Mouse (Mus musculus) adrenal gland, adult 18-20 months (tissue): ENCODE data around the gene F8a. TPM values are rescaled to one million over a fixed set of nuclear protein-coding genes. Genes with fewer than 3 reads are reported as not detected.
"Not testable (repeated sequence)": the region's sequence is repeated elsewhere in the genome, so short reads cannot be mapped to it uniquely, and the experiment has no call there.

Source experiments
- DNase-seq, 2 experiments: peaks; one replicate each; pipeline ENCODE4 v3.0.0; 2021 to 2022; ENCODE audit warnings: low spot score in 2 of 2
- long read RNA-seq, 2 experiments: library from polyadenylated mRNA; stranded (forward); transcript quantifications; one replicate each; pipeline ENCODE4 v2.0.0; 2021
- total RNA-seq, 2 experiments: library from RNA; stranded (reverse); gene quantifications; 1 replicate in 1 of 2; 2 replicates in 1 of 2; pipeline ENCODE4 v1.2.3; 2021

The F8a gene
- total RNA-seq = 1 to 10 TPM; 6.7 to 9.8 TPM
- long read RNA-seq, experiment 1, transcript F8a-201 (1 exons, 2,505 nt) = major isoform, 22 of 22 reads
- long read RNA-seq, experiment 1, partial matches to known transcripts = 0 of 22 reads
- long read RNA-seq, experiment 1, other reads (novel, unspliced or antisense) = 0 of 22 reads
- long read RNA-seq, experiment 2, transcript F8a-201 (1 exons, 2,505 nt) = major isoform, 50 of 50 reads
- long read RNA-seq, experiment 2, partial matches to known transcripts = 0 of 50 reads
- long read RNA-seq, experiment 2, other reads (novel, unspliced or antisense) = 0 of 50 reads

DNA sequence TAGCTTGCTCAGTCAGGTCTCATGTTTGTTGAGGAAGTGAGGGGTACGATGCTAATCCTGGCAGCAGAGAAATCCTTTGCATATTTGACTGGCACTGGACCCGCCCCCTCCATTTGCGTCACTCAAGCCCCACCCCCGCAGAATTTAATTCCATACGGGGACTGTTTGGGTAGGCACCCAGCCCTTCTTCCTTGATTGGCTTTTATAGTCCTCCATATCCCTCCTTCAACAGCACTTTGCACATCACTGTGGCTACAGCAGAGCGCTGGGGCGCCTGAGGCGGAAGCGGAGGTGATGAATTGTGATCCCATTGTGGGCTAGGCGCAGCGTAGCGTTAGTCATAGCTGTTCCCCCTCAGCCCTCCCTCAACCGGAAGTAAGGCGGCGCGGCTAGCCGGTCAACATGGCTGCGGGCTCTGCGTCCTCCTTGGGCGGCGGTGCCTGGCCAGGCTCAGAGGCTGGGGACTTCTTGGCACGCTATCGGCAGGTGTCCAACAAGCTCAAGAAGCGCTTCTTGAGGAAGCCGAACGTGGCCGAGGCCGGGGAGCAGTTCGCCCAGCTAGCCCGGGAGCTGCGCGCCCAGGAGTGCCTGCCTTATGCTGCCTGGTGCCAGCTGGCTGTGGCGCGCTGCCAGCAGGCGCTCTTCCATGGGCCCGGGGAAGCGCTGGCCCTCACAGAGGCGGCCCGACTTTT is at the start of gene F8a:
F8a (plus strand) TSS at position 378 of the 692 bp plus-strand sequence.
- peak; percentile 69 to 73 for DNase-seq

DNA sequence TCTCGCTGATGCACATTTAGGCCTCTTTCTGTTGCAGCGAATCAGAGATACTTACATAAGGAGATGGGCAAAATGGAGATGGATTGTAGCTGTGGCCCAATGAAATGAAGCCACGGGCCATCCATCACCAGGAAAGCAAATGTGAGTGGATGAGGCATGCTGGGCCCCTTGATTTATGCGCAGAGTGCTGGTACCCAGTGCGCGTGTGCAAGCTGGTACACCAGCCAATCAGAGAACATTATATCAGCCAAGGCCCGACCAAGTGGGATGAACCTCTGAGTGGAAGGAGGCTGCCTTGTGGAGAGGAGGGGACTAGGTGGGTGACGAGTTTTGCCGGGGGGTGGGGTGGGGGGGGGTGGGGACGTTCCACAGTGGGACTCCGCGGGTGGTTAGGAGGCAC is 36.2 kb upstream of the F8a start, which contains the start of gene Xlr3b:
Xlr3b (plus strand) TSS at position 274 of the 400 bp plus-strand sequence.
- not testable (repeated sequence) for DNase-seq

DNA sequence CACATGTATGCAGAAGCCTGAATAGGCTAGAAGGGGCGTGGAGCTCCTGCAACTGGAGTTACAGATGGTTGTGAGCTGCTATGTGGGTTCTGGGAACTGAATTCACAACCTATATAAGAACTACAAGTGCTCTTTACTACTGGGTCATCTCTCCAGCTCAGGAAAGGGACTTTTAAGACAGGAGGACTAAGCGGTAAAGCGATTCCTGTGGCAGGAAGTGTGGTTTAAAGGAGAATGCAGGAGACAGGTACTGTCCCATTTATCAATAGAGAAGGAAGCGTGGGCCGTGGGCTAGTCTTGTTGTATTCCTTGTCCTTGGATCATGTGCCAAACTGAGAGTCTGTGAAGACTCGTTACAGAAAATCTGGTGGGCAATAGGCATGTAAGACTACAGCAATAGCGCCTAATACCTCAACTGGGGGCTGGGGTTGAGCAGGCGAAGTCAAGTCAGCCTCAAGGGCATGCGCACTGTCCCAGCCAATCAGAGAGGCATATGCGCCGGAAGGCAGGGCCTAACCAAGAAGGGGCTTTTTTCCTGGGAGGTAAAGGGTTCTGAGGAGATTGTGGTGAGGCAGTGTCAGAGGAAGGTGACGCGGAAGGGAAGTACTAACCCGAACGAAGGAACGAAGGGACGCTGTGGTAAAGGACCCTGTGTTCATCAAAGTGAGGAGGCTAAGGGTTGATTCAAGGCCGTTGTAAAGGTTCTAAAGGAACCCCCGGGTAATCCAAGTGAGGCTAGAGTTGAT is 14.1 kb upstream of the F8a start, which contains the start of gene Xlr4b:
Xlr4b (plus strand) TSS at position 515 of the 746 bp plus-strand sequence.
- not testable (repeated sequence) for DNase-seq

DNA sequence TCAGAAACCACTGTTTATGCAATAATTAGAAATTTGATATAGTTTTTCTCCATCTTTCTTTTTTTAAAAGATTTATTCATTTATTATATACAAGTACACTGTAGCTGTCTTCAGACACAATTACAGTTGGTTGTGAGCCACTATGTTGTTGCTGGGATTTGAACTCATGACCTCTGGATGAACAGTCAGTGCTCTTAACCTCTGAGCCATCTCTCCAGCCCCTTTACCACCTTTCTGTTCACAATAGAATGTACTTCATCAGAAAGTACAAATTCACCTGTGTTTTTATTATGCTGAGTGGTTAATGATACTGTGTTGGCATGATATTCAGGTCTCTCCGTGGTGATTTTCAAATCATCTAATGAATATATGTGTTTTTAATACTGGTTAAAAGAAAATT is 2.7 kb upstream of the F8a start:
- no peak for DNase-seq

DNA sequence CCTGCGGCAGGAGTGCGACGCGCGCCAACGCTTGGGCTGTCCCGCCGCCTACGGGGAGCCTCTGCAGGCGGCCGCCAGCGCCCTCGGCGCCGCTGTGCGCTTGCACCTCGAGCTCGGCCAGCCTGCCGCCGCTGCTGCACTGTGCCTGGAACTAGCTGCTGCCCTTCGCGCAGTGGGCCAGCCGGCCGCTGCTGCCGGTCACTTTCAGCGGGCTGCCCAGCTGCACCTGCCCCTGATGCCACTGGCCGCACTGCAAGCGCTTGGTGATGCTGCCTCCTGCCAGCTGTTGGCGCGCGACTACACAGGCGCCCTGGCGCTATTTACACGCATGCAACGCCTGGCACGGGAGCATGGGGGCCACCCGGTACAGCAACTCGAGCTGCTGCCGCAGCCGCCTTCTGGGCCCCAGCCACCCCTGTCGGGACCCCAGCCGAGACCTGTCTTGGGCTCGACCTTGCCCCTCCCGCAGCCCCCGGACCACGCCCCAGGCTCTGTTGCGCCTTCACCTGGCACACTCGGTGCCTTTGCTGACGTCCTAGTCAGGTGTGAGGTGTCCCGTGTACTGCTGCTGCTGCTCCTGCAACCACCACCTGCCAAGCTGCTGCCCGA is 619 bp downstream of the F8a start:
- DNase-seq = no peak

DNA sequence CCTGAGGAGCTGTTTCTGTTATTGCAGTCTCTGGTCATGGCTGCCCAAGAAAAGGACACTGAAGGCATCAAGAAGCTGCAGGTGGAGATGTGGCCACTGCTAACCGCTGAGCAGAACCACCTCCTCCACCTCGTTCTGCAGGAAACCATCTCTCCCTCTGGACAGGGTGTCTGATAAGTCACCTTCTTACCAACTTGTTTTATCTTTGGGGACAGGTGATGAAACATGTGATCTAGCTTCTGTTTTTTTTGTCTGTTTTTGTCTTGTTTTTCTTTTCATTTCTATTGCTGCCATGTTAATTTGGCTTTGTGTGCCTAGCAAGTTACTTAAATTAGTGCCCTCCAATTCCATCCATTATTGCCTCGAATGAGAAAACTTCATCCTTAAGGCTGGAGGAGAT is 1.2 kb downstream of the F8a start:
- DNase-seq = no peak

DNA sequence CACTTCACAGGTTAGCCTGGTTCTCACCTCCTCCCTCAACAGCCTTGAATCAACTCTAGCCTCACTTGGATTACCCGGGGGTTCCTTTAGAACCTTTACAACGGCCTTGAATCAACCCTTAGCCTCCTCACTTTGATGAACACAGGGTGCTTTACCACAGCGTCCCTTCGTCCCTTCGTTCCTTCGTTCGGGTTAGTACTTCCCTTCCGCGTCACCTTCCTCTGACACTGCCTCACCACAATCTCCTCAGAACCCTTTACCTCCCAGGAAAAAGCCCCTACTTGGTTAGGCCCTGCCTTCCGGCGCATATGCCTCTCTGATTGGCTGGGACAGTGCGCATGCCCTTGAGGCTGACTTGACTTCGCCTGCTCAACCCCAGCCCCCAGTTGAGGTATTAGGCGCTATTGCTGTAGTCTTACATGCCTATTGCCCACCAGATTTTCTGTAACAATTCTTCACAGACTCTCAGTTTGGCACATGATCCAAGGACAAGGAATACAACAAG is 14.8 kb downstream of the F8a start, which contains the start of gene Xlr4c:
Xlr4c (minus strand) TSS at position 310 of the 505 bp plus-strand sequence.
- not testable (repeated sequence) for DNase-seq

DNA sequence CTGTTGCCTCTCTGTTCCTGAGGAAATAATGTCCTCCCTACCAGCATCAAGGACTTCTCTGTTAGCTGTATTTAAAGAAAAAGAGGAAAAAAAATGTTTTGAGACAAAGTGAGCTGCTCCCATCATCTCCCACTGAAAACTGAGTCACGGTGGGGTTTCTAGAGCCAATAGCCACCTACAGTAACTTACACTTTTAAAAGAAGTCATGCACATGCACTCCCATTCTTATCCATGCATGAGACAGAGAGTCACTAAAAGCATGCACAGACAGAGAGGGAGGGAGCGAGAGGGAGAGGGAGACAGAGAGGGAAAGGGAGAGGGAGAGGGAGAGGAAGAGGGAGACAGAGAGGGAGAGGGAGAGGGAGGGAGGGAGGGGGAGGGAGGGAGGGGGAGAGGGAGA is 34.3 kb downstream of the F8a start:
- not testable (repeated sequence) for DNase-seq

DNA sequence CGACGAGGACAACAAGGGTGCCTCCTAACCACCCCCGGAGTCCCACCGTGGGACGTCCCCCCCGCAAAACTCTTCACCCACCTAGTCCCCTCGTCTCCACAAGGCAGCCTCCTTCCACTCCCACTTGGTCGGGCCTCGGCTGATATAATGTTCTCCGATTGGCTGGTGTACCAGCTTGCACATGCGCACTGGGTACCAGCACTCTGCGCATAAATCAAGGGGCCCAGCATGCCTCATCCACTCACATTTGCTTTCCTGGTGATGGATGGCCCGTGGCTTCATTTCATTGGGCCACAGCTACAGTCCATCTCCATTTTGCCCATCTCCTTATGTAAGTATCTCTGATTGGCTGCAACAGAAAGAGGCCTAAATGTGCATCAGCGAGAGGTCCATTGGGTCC is 37.2 kb downstream of the F8a start, which contains the start of gene Xlr3c:
Xlr3c (minus strand) TSS at position 121 of the 400 bp plus-strand sequence.
- not testable (repeated sequence) for DNase-seq

Other genes with a start within 250 kb of the F8a start
- gene Zfp185, start 241.0 kb upstream of the F8a start, total RNA-seq = 1 to 10 TPM; 2.5 to 2.9 TPM
- under 1 TPM; 0.16 to 0.17 TPM for gene Pnma5, start 191.2 kb upstream of the F8a start, total RNA-seq
- under 1 TPM; 0.19 to 0.20 TPM for gene Pnma3, start 163.5 kb upstream of the F8a start, total RNA-seq
- not detected for gene Xlr4a, start 145.8 kb upstream of the F8a start, total RNA-seq
- 1 to 10 TPM in 1 of 2 experiments, under 1 TPM in 1; 0.76 to 1.6 TPM for gene Xlr3a, start 131.2 kb upstream of the F8a start, total RNA-seq
- gene Gm14685, start 111.2 kb upstream of the F8a start, total RNA-seq = not detected
- not detected for gene Xlr5b, start 79.5 kb upstream of the F8a start, total RNA-seq
- gene DXBay18, start 78.8 kb upstream of the F8a start, total RNA-seq = not detected
- gene Spin2d, start 51.3 kb upstream of the F8a start, total RNA-seq = not detected
- 10 to 100 TPM in 1 of 2 experiments, 1 to 10 TPM in 1; 5.5 to 15.4 TPM for gene Xlr3b, start 36.1 kb upstream of the F8a start, total RNA-seq
- gene Xlr4b, start 14.0 kb upstream of the F8a start, total RNA-seq = 1 to 10 TPM; 1.3 to 2.0 TPM
- gene Xlr4c, start 14.8 kb downstream of the F8a start, total RNA-seq = 1 to 10 TPM in 1 of 2 experiments, under 1 TPM in 1; 0.23 to 1.8 TPM
- gene Xlr3c, start 37.1 kb downstream of the F8a start, total RNA-seq = not detected
- under 1 TPM in 1 of 2 experiments, not detected in 1; 0.53 TPM for gene Xlr5a, start 64.7 kb downstream of the F8a start, total RNA-seq
- gene Xlr5c, start 64.7 kb downstream of the F8a start, total RNA-seq = not detected
- not detected for gene Gm45015, start 108.5 kb downstream of the F8a start, total RNA-seq
- gene Zfp275, start 114.3 kb downstream of the F8a start, total RNA-seq = 10 to 100 TPM; 16.0 to 17.7 TPM
- not detected for gene Gm18336, start 170.4 kb downstream of the F8a start, total RNA-seq
- under 1 TPM; 0.46 to 0.51 TPM for gene Zfp92, start 182.8 kb downstream of the F8a start, total RNA-seq
- not detected for gene Trex2, start 207.1 kb downstream of the F8a start, total RNA-seq
- gene Haus7, start 230.8 kb downstream of the F8a start, total RNA-seq = 10 to 100 TPM; 20.7 to 27.4 TPM